Mouse (Mus musculus) ES-E14 (cell line): ENCODE measurements around the gene Mab21l2. TPM values are rescaled to one million over a fixed set of nuclear protein-coding genes. Genes with fewer than 3 reads are reported as not detected.
A peak's percentile ranks its signal among the peaks of the same experiment; 100 is the strongest.

Experiments
- DNase-seq: peaks from one replicate; pipeline ENCODE4 v3.0.0-alpha.2; 2013; ENCODE audit warnings: low read depth, low spot score
- H3K27ac ChIP-seq: 2 replicates; pipeline ENCODE4 v1.5.1; 2012; ENCODE audit warnings: low read depth, mild to moderate bottlenecking, low read length, moderate library complexity, mixed read lengths; ENCODE audit not compliant: poor library complexity, insufficient read depth, severe bottlenecking
- H3K36me3 ChIP-seq: 2 replicates; pipeline ENCODE4 v1.6.1; 2012; ENCODE audit warnings: mild to moderate bottlenecking, low read length, moderate library complexity, mixed read lengths; ENCODE audit not compliant: control insufficient read depth, poor library complexity, insufficient read depth, severe bottlenecking
- H3K4me1 ChIP-seq, 2 experiments: fragments of 150-350 bp in 1 of 2; sonication (generic) in 1 of 2; 2 replicates each; pipeline ENCODE4 v1.6.1; 2012; ENCODE audit warnings: low read length in 2 of 2, mild to moderate bottlenecking in 1 of 2, mixed read lengths in 1 of 2; ENCODE audit not compliant: control insufficient read depth in 2 of 2, insufficient read depth in 2 of 2, poor library complexity in 1 of 2
- H3K4me3 ChIP-seq, 2 experiments: fragments of 150-350 bp in 1 of 2; sonication (generic) in 1 of 2; 2 replicates each; pipeline ENCODE4 v1.5.1; 2012; ENCODE audit warnings: low read length in 2 of 2, low read depth in 1 of 2, mild to moderate bottlenecking in 1 of 2, mixed read lengths in 1 of 2; ENCODE audit not compliant: insufficient read depth in 1 of 2, poor library complexity in 1 of 2, severe bottlenecking in 1 of 2
- H3K9ac ChIP-seq: 2 replicates; pipeline ENCODE4 v1.6.1; 2012; ENCODE audit warnings: low read depth, mild to moderate bottlenecking, low read length, mixed read lengths; ENCODE audit not compliant: poor library complexity, insufficient read depth, severe bottlenecking
- H3K9me3 ChIP-seq: fragments of 150-350 bp; sonication (generic); 2 replicates; pipeline ENCODE4 v1.6.1; 2012; ENCODE audit warnings: low read depth, mild to moderate bottlenecking, low read length; ENCODE audit not compliant: control insufficient read depth, insufficient read depth
- CHD2 ChIP-seq: IDR thresholded peaks from 2 replicates; pipeline ENCODE4 v1.6.1; 2014; ENCODE audit warnings: mild to moderate bottlenecking, low read depth, low read length, inconsistent platforms
- HCFC1 ChIP-seq: IDR thresholded peaks from 2 replicates; pipeline ENCODE4 v1.6.1; 2012; ENCODE audit warnings: low read length, inconsistent platforms, borderline replicate concordance; ENCODE audit not compliant: insufficient read depth
- MAFK ChIP-seq: IDR thresholded peaks from 2 replicates; pipeline ENCODE4 v1.6.1; 2014; ENCODE audit warnings: mild to moderate bottlenecking, low read depth, low read length, inconsistent platforms; ENCODE audit not compliant: insufficient read depth
- ZC3H11A ChIP-seq: IDR thresholded peaks from 2 replicates; pipeline ENCODE4 v1.6.1; 2012; ENCODE audit warnings: low read depth, mild to moderate bottlenecking, inconsistent platforms, low read length, borderline replicate concordance
- ZNF384 ChIP-seq: IDR thresholded peaks from 2 replicates; pipeline ENCODE4 v1.6.1; 2012; ENCODE audit warnings: low read depth, low read length, inconsistent platforms
- in situ Hi-C, 2 experiments: fragments of 600-800 bp; cut with MboI; formaldehyde crosslinking; loops; one replicate each; pipeline ENCODE4 v1.15.1; 2025; ENCODE audit warnings: low sequenced_read_pairs in 2 of 2, inconsistent platforms in 1 of 2; ENCODE audit not compliant: unreplicated experiment in 2 of 2
- total RNA-seq: library from RNA; depleted of rRNA; stranded (reverse); fragments of 300-350 nt; gene quantifications from 2 replicates; pipeline ENCODE4 v1.2.3, GENCODE M21; 2012

The Mab21l2 gene
- total RNA-seq, 1 experiment = 0.22 TPM

GRCm38 (mm10) chr3:86558976-86559375 lies 10.5 kb upstream of the Mab21l2 start:
- no peak overlapping the region for H3K27ac ChIP-seq
- TF ChIP-seq MAFK (no peak), ZNF384 (no peak), HCFC1 (no peak), ZC3H11A (no peak), CHD2 (no peak)
- DNase-seq = no peak
- no peaks in the 10 kb centered on the region for H3K36me3 ChIP-seq
- no peaks in the 10 kb centered on the region for H3K4me1 ChIP-seq
- H3K9me3 ChIP-seq = no peaks in the 10 kb centered on the region
- no peak overlapping the region for H3K4me3 ChIP-seq
- in situ Hi-C loops = no loop called here
- H3K9ac ChIP-seq = no peak overlapping the region

GRCm38 (mm10) chr3:86552170-86552569 lies 3.7 kb upstream of the Mab21l2 start:
- H3K4me1 ChIP-seq = 0 out of 4 replicates have a peak, but pooled peaks cover 2% of the 10 kb centered on the region in 2 experiments

DNA sequence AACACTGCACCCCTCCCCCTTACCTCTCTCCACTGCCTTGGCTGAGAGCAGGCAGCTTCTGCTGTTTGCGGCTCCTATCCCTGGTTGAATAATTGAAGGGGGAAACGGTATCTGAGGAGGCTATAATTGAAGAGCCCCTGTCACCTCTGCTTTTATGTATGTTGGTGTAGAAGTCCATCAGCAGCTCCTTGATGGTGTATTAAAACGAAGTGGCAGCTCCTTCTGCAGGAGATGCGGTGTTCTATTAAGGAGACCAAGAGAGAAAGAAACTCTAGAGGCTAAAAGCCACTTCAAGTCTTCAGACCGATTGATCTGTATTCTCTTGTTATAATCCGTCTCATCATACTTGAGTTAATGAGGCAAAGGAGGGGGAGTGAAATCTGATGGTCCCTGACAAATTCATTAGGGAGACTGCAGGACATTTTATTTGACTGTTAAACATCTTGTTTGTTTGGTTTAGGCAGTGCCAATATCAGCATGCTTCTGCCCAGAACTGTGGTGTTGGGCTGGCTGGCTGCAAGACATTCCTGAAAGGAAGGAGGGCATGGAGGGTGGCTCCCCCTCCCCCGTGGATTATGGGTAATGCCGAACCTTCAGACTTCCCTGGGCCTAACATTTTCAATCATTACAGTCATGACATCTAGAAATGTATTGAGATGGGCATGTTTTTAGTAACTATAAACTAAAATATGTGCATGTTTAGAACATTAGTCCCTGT lies 2.7 kb upstream of the Mab21l2 start:
- TF ChIP-seq MAFK (no peak), HCFC1 (no peak), ZNF384 (no peak), CHD2 (no peak), ZC3H11A (no peak)
- in situ Hi-C loops = no loop called here
- no peak for DNase-seq
- no peak overlapping the region for H3K9ac ChIP-seq
- H3K27ac ChIP-seq = no peak overlapping the region
- H3K36me3 ChIP-seq = no peaks in the 10 kb centered on the region
- H3K4me1 ChIP-seq = 0 out of 4 replicates have a peak, but pooled peaks cover 2% of the 10 kb centered on the region in 2 experiments
- H3K4me3 ChIP-seq = no peak overlapping the region
- no peaks in the 10 kb centered on the region for H3K9me3 ChIP-seq

More at GRCm38 (mm10) chr3:86552170-86552569, 3.7 kb upstream of the Mab21l2 start:
- in situ Hi-C loops = no loop called here
- Histone ChIP-seq H3K9ac (no peak overlapping the region), H3K9me3 (no peaks in the 10 kb centered on the region), H3K36me3 (no peaks in the 10 kb centered on the region), H3K27ac (no peak overlapping the region), H3K4me3 (no peak overlapping the region)
- TF ChIP-seq HCFC1 (no peak), CHD2 (no peak), ZC3H11A (no peak), MAFK (no peak), ZNF384 (no peak)
- no peak for DNase-seq

DNA sequence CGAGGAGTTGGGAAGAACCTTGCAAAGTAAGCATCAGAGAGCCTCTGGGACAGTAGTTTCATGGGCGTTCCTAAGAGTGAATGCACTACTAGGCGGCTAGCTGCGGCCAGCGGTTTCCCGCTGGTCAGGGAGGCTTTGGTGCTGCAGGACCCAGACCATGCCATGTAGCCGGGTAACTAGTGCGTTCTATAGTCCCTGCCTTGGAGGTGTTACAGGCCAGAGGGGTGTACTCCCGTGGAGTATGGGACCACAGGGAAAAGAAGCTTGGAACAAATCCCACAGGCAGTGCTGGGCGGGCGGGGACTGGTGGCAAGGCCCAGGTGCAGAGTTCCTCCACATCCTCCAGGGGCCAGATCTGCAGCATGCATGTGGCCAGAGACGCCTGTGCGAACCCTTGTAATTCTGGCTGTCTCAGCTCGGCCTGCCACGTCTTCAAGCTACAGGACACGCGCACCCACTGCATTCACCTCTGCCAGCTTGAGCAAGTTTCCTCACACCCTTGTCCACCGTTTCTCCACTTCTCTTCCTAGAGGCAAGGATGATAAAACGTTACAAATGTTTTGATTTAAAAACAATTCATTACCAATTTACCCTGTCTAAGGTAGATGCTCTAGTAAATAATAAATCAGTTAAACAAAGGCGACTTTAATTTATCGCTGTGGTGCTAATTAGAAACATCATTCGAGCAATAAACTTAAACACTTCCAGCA lies 2.0 kb upstream of the Mab21l2 start:
- TF ChIP-seq MAFK (no peak), CHD2 (no peak), HCFC1 (no peak), ZC3H11A (no peak), ZNF384 (no peak)
- DNase-seq = no peak
- Histone ChIP-seq H3K27ac (no peak overlapping the region; the same call in 1 of the 2 replicates), H3K4me1 (0 out of 4 replicates have a peak, but pooled peaks cover 2% of the 10 kb centered on the region in 2 experiments), H3K9ac (no peak overlapping the region), H3K36me3 (no peaks in the 10 kb centered on the region), H3K4me3 (peak overlapping the region; percentile 7 to 38; a peak in 2 of 4 replicates), H3K9me3 (no peaks in the 10 kb centered on the region)
- in situ Hi-C loops = no loop called here
